Mouse (Mus musculus) C2C12 (cell line): ENCODE data around the gene Anapc15-ps.

Source experiments
- CTCF ChIP-seq: IDR thresholded peaks from one replicate; pipeline ENCODE4 v1.5.1; 2011; ENCODE audit not compliant: control insufficient read depth, insufficient read depth, insufficient read length
- MAX ChIP-seq: IDR thresholded peaks from one replicate; pipeline ENCODE4 v1.6.1; 2011; ENCODE audit warnings: mild to moderate bottlenecking, control low read depth
- MYOD1 ChIP-seq: IDR thresholded peaks from one replicate; pipeline ENCODE4 v1.6.1; 2011; ENCODE audit warnings: low read depth; ENCODE audit not compliant: control insufficient read depth, insufficient read length
- USF1 ChIP-seq: IDR thresholded peaks from one replicate; pipeline ENCODE4 v1.6.1; 2011; ENCODE audit warnings: low read depth, mild to moderate bottlenecking, control low read depth, moderate library complexity

- no peak for TF ChIP-seq USF1
- TF ChIP-seq MAX = no peak
- no peak for TF ChIP-seq CTCF
- TF ChIP-seq MYOD1 = no peak
Measured at GRCm38 (mm10) chr10:95717106-95717680, 43.9 kb upstream of the Anapc15-ps start.
